Comparison of ENCODE assay signal across 17 mouse cellular contexts in genomic region chr1:65440156-65440555, GRCm38 (mm10).
A peak's percentile ranks its signal among the peaks of the same experiment; 100 is the strongest.
DNase-seq lines count a peak whose midpoint lies in the region; ATAC-seq and TF ChIP-seq lines count a peak whose summit lies in the region.
"Had no signal": no experiment of that assay in that cellular context is flagged by ENCODE, and none has a peak within 500 bp of the region (broad histone marks: within the 10 kb centered on the region; RNA-seq: fewer than 3 reads in every experiment).

No protein-coding gene starts in this region.

- no peak overlapping the region for H3K27ac ChIP-seq in kidney, embryonic 15.5 days
- no peak overlapping the region for H3K27ac ChIP-seq in lung, embryonic 14.5 days (ENCODE audit: low read depth)
- no peak overlapping the region for H3K27ac ChIP-seq in heart, embryonic 10.5 days
- H3K27ac ChIP-seq: hindbrain, postnatal 0 days; layer of hippocampus, adult 2 months; midbrain, embryonic 15.5 days; stomach, embryonic 15.5 days had no signal

- ATAC-seq in kidney, embryonic 15.5 days (replicated peaks; ENCODE audit: low FRiP score): peak; percentile 49; the same call in 1 of the 2 replicates
- peak; percentile 88; the same call in 1 of the 2 replicates for ATAC-seq in lung, embryonic 14.5 days (ENCODE audit: insufficient read depth)
- ATAC-seq: hindbrain, postnatal 0 days; midbrain, embryonic 15.5 days had no signal

- DNase-seq in urinary bladder, postnatal 36 days (ENCODE audit: low spot score in 2 of 2): peak; percentile 5 to 10
- DNase-seq in urinary bladder, postnatal 4 days (ENCODE audit: low spot score in 2 of 2): no peak
- peak; percentile 56 for DNase-seq in lung, embryonic 14.5 days
- DNase-seq in adrenal gland, postnatal 10 days: no peak
- DNase-seq in yolk sac, embryonic 10.5 days (ENCODE audit: low spot score): no peak
- no peak for DNase-seq in heart, embryonic 10.5 days (ENCODE audit: low spot score)
- DNase-seq: adrenal gland, adult 8-10 months; cerebellum, adult 9-11 months; gastrocnemius, postnatal 25 days; spleen, adult 18-20 months had no signal

- H3K4me3 ChIP-seq in kidney, embryonic 15.5 days (replicated peaks): no peak overlapping the region
- no peak overlapping the region for H3K4me3 ChIP-seq in lung, embryonic 14.5 days (ENCODE audit: low read depth, low read length)
- no peak overlapping the region for H3K4me3 ChIP-seq in heart, embryonic 10.5 days
- H3K4me3 ChIP-seq: layer of hippocampus, adult 2 months; midbrain, embryonic 15.5 days; stomach, embryonic 15.5 days had no signal

- H3K36me3 ChIP-seq in kidney, embryonic 15.5 days: no peaks in the 10 kb centered on the region
- H3K36me3 ChIP-seq in lung, embryonic 14.5 days (ENCODE audit: insufficient read depth): no peaks in the 10 kb centered on the region
- H3K36me3 ChIP-seq in heart, embryonic 10.5 days: no peaks in the 10 kb centered on the region
- H3K36me3 ChIP-seq: G1E; midbrain, embryonic 15.5 days; stomach, embryonic 15.5 days had no signal

- no peak overlapping the region for H3K9ac ChIP-seq in kidney, embryonic 15.5 days
- no peak overlapping the region for H3K9ac ChIP-seq in lung, embryonic 14.5 days
- H3K9ac ChIP-seq: midbrain, embryonic 15.5 days; stomach, embryonic 15.5 days had no signal

- no peaks in the 10 kb centered on the region for H3K27me3 ChIP-seq in kidney, embryonic 15.5 days
- H3K27me3 ChIP-seq in lung, embryonic 14.5 days (ENCODE audit: insufficient read depth, low read length): no peaks in the 10 kb centered on the region
- H3K27me3 ChIP-seq in heart, embryonic 10.5 days (ENCODE audit: insufficient read depth, poor library complexity, severe bottlenecking): no peaks in the 10 kb centered on the region
- H3K27me3 ChIP-seq: midbrain, embryonic 15.5 days; stomach, embryonic 15.5 days had no signal

- no peak for TF ChIP-seq CTCF in lung, embryonic 14.5 days (IDR thresholded peaks at IDR 0.05; ENCODE audit: low read depth)

- WGBS in kidney, embryonic 15.5 days: 72% methylated on average over 3 of the region's 3 CpGs
- WGBS in lung, embryonic 14.5 days: 71% methylated on average over 3 of the region's 3 CpGs
- 78% methylated on average over 3 of the region's 3 CpGs for WGBS in heart, embryonic 10.5 days

- H3K9me3 ChIP-seq in kidney, embryonic 15.5 days (replicated peaks): no peaks in the 10 kb centered on the region
- no peaks in the 10 kb centered on the region for H3K9me3 ChIP-seq in lung, embryonic 14.5 days (ENCODE audit: low read depth, low read length)
- no peaks in the 10 kb centered on the region for H3K9me3 ChIP-seq in heart, embryonic 10.5 days
- H3K9me3 ChIP-seq: G1E; midbrain, embryonic 15.5 days; stomach, embryonic 15.5 days had no signal

- H3K4me1 ChIP-seq in kidney, embryonic 15.5 days: no peaks in the 10 kb centered on the region
- no peaks in the 10 kb centered on the region for H3K4me1 ChIP-seq in lung, embryonic 14.5 days (ENCODE audit: insufficient read depth)
- no peaks in the 10 kb centered on the region for H3K4me1 ChIP-seq in heart, embryonic 10.5 days
- H3K4me1 ChIP-seq: midbrain, embryonic 15.5 days; stomach, embryonic 15.5 days had no signal

- no peak overlapping the region for H3K4me2 ChIP-seq in kidney, embryonic 15.5 days
- H3K4me2 ChIP-seq in lung, embryonic 14.5 days: no peak overlapping the region
- H3K4me2 ChIP-seq: heart, embryonic 11.5 days; midbrain, embryonic 15.5 days; stomach, embryonic 15.5 days had no signal

Comparison
In these comparisons a context has a peak if more than half of its experiments do, and no peak if none do; other contexts are left out.
1. DNase-seq: peak in urinary bladder, postnatal 36 days (2 of 2) and lung, embryonic 14.5 days (single experiment); none in urinary bladder, postnatal 4 days (0 of 2), adrenal gland, postnatal 10 days (single experiment), yolk sac, embryonic 10.5 days (single experiment) and heart, embryonic 10.5 days (single experiment).